Mouse (Mus musculus): ENCODE results near the gene Tnfrsf18. TPM values are rescaled to one million over a fixed set of nuclear protein-coding genes. Genes with fewer than 3 reads are reported as not detected.

Tnfrsf18 gene
- total RNA-seq, 2 experiments from 2014 or later, result 1.9 to 4.5 TPM

GRCm38 (mm10) chr4:156069701-156070100 lies 43.7 kb downstream of the Tnfrsf18 start:
- no peak for ATAC-seq (replicated peaks; ENCODE audit: poor library complexity)

DNA sequence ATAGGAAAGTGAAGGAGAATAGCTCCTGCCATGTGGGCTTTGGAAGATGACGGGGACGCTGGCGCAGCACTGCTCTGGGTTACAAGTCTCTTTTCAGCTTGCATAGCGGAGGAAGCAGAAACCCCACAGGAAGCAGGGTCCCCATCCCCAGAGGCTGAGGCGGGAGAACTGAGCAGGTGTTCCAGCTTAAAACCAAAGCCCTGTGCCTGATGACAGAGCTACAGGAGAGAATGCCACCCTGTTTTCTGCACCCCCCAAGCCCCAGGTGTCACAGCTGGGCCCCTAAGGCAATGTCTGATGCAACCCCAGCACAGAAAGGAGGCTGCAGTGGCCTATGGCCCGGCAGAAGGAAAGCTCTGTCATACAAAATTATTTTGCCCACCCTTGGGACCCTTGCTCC lies 44.3 kb downstream of the Tnfrsf18 start:
- ATAC-seq (replicated peaks; ENCODE audit: poor library complexity), result 0 out of 2 replicates have a peak, but pooled peaks have one; percentile 38

GRCm38 (mm10) chr4:156070716-156071115 lies 44.8 kb downstream of the Tnfrsf18 start:
- ATAC-seq (replicated peaks; ENCODE audit: poor library complexity), result no peak

DNA sequence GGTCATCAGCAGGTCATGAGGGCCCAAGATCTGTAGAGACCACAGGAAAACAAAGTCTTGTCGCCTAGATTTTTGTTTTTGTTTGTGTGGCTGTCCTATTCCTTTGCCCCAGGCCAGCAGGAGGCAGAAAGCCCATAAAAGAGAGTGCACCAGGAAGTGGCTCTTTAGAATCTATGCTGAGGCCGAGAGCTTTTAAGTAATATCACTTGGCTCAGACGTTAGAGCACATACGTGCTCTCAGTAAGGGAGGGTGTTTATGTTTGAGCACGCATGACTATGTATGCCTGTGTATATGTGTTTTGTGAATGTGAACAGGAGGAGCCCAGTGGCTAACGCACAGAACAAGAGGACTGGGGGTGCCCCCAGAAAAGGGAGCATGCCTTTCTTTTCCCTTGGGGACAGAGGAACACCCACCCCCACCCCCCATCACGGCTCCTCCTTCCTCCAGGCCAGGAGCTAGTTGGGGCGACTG lies 51.0 kb downstream of the Tnfrsf18 start:
- peak; percentile 59 for ATAC-seq (replicated peaks; ENCODE audit: poor library complexity)

DNA sequence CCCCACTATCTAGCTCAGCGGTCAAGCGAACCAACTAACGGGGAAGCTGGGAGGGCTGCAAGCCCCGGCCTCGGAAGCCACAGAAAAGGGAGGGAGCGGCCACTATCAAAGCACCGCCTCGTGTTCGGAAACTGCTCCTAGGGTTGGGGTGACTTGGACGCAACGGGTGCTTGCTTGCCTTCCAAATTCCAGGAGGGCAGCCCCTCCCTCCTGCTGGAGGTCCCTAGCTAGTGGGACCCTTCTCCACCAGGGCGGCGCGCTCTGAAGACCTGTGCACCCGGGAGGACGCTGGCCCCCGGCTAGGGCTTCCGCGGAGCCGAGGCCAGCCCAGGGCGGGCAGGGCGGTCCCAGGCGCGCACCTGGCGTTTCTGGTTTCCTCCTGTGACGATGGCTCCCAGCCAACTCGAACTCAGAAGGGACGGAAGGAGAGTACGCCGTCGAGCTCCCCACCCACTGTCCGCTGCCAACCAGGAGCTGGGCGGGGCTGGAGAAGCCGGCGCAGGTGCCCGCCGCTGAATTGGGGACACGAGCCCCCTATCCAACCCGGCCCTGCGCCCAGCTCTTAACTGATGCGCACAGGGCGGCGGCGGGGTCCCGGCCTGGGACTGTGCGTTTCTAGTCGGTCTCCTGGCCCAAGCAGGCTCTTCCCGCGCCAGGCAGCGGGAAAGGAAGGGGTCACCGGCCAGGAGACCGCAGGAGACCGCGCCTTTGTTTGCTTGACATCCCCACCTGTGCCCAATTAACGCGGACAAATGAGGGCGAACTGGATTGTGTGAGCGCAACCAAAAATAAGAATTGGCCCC lies 51.7 kb downstream of the Tnfrsf18 start:
- ATAC-seq (replicated peaks; ENCODE audit: poor library complexity), result peak; percentile 76

Other genes with a start within 250 kb of the Tnfrsf18 start
- gene Tmem88b, start 240.3 kb upstream of the Tnfrsf18 start, total RNA-seq (2015), result not detected in 2 replicates
- not detected in 2 replicates for gene Tmem88b, start 240.3 kb upstream of the Tnfrsf18 start, total RNA-seq (2017)
- not detected in 2 replicates for gene Ankrd65, start 235.7 kb upstream of the Tnfrsf18 start, total RNA-seq (2015)
- gene Ankrd65, start 235.7 kb upstream of the Tnfrsf18 start, total RNA-seq (2017), result not detected in 2 replicates
- gene Mrpl20, start 223.3 kb upstream of the Tnfrsf18 start, total RNA-seq (2015), result 203 and 210 TPM in 2 replicates
- gene Mrpl20, start 223.3 kb upstream of the Tnfrsf18 start, total RNA-seq (2017), result 70.0 and 102 TPM in 2 replicates
- 54.0 and 63.6 TPM in 2 replicates for gene Ccnl2, start 213.7 kb upstream of the Tnfrsf18 start, total RNA-seq (2015)
- 80.8 and 88.0 TPM in 2 replicates for gene Ccnl2, start 213.7 kb upstream of the Tnfrsf18 start, total RNA-seq (2017)
- 107 and 111 TPM in 2 replicates for gene Aurkaip1, start 194.9 kb upstream of the Tnfrsf18 start, total RNA-seq (2015)
- 128 and 137 TPM in 2 replicates for gene Aurkaip1, start 194.9 kb upstream of the Tnfrsf18 start, total RNA-seq (2017)
- not detected in 2 replicates for gene Mxra8, start 186.5 kb upstream of the Tnfrsf18 start, total RNA-seq (2015)
- not detected in 2 replicates for gene Mxra8, start 186.5 kb upstream of the Tnfrsf18 start, total RNA-seq (2017)
- gene Dvl1, start 178.8 kb upstream of the Tnfrsf18 start, total RNA-seq (2015), result 9.6 and 9.9 TPM in 2 replicates
- gene Dvl1, start 178.8 kb upstream of the Tnfrsf18 start, total RNA-seq (2017), result 12.8 and 13.0 TPM in 2 replicates
- gene Tas1r3, start 162.8 kb upstream of the Tnfrsf18 start, total RNA-seq (2015), result 0.07 and 0.10 TPM in 2 replicates
- 0.17 TPM in 2 replicates for gene Tas1r3, start 162.8 kb upstream of the Tnfrsf18 start, total RNA-seq (2017)
- gene Cptp, start 156.7 kb upstream of the Tnfrsf18 start, total RNA-seq (2015), result 7.6 and 7.8 TPM in 2 replicates
- 8.8 and 9.2 TPM in 2 replicates for gene Cptp, start 156.7 kb upstream of the Tnfrsf18 start, total RNA-seq (2017)
- 26.8 and 47.5 TPM in 2 replicates for gene Ints11, start 156.6 kb upstream of the Tnfrsf18 start, total RNA-seq (2015)
- gene Ints11, start 156.6 kb upstream of the Tnfrsf18 start, total RNA-seq (2017), result 28.5 and 35.9 TPM in 2 replicates
- gene Pusl1, start 134.4 kb upstream of the Tnfrsf18 start, total RNA-seq (2015), result 18.7 and 22.5 TPM in 2 replicates
- gene Pusl1, start 134.4 kb upstream of the Tnfrsf18 start, total RNA-seq (2017), result 19.3 and 33.7 TPM in 2 replicates
- gene Acap3, start 134.3 kb upstream of the Tnfrsf18 start, total RNA-seq (2015), result 7.9 and 8.3 TPM in 2 replicates
- 6.2 and 6.7 TPM in 2 replicates for gene Acap3, start 134.3 kb upstream of the Tnfrsf18 start, total RNA-seq (2017)
- gene Ube2j2, start 82.3 kb upstream of the Tnfrsf18 start, total RNA-seq (2015), result 60.5 and 84.8 TPM in 2 replicates
- 97.5 and 98.7 TPM in 2 replicates for gene Ube2j2, start 82.3 kb upstream of the Tnfrsf18 start, total RNA-seq (2017)
- 105 and 126 TPM in 2 replicates for gene C1qtnf12, start 63.8 kb upstream of the Tnfrsf18 start, total RNA-seq (2015)
- 30.6 and 39.6 TPM in 2 replicates for gene C1qtnf12, start 63.8 kb upstream of the Tnfrsf18 start, total RNA-seq (2017)
- gene B3galt6, start 33.5 kb upstream of the Tnfrsf18 start, total RNA-seq (2015), result 10.5 and 10.6 TPM in 2 replicates
- 11.4 and 12.9 TPM in 2 replicates for gene B3galt6, start 33.5 kb upstream of the Tnfrsf18 start, total RNA-seq (2017)
- gene Sdf4, start 33.3 kb upstream of the Tnfrsf18 start, total RNA-seq (2015), result 52.6 and 54.4 TPM in 2 replicates
- gene Sdf4, start 33.3 kb upstream of the Tnfrsf18 start, total RNA-seq (2017), result 188 and 205 TPM in 2 replicates
- 1.6 and 2.0 TPM in 2 replicates for gene Tnfrsf4, start 12.3 kb upstream of the Tnfrsf18 start, total RNA-seq (2015)
- gene Tnfrsf4, start 12.3 kb upstream of the Tnfrsf18 start, total RNA-seq (2017), result 0.37 and 0.57 TPM in 2 replicates
- not detected in 2 replicates for gene Ttll10, start 33.2 kb downstream of the Tnfrsf18 start, total RNA-seq (2015)
- not detected in 2 replicates for gene Ttll10, start 33.2 kb downstream of the Tnfrsf18 start, total RNA-seq (2017)
- 16.9 and 24.7 TPM in 2 replicates for gene 9430015G10Rik, start 83.8 kb downstream of the Tnfrsf18 start, total RNA-seq (2015)
- 28.3 and 33.7 TPM in 2 replicates for gene 9430015G10Rik, start 83.8 kb downstream of the Tnfrsf18 start, total RNA-seq (2017)
- gene Rnf223, start 104.3 kb downstream of the Tnfrsf18 start, total RNA-seq (2015), result 0.22 and 0.27 TPM in 2 replicates
- 0.25 TPM in 1 of 2 replicates, not detected in the other for gene Rnf223, start 104.3 kb downstream of the Tnfrsf18 start, total RNA-seq (2017)
- gene Agrn, start 171.3 kb downstream of the Tnfrsf18 start, total RNA-seq (2015), result 4.8 and 5.8 TPM in 2 replicates
- gene Agrn, start 171.3 kb downstream of the Tnfrsf18 start, total RNA-seq (2017), result 1.9 and 2.0 TPM in 2 replicates
- gene Isg15, start 174.7 kb downstream of the Tnfrsf18 start, total RNA-seq (2015), result 1.2 and 2.1 TPM in 2 replicates
- 0.79 TPM in 1 of 2 replicates, not detected in the other for gene Isg15, start 174.7 kb downstream of the Tnfrsf18 start, total RNA-seq (2017)
- gene AW011738, start 177.1 kb downstream of the Tnfrsf18 start, total RNA-seq (2015), result 0.46 and 0.62 TPM in 2 replicates
- 0.07 and 0.12 TPM in 2 replicates for gene AW011738, start 177.1 kb downstream of the Tnfrsf18 start, total RNA-seq (2017)
- gene Perm1, start 189.7 kb downstream of the Tnfrsf18 start, total RNA-seq (2015), result 0.12 TPM in 1 of 2 replicates, not detected in the other
- 0.08 TPM in 1 of 2 replicates, not detected in the other for gene Perm1, start 189.7 kb downstream of the Tnfrsf18 start, total RNA-seq (2017)
- gene Plekhn1, start 208.7 kb downstream of the Tnfrsf18 start, total RNA-seq (2015), result 11.6 and 18.4 TPM in 2 replicates
- 12.8 and 15.5 TPM in 2 replicates for gene Plekhn1, start 208.7 kb downstream of the Tnfrsf18 start, total RNA-seq (2017)
- gene Noc2l, start 209.8 kb downstream of the Tnfrsf18 start, total RNA-seq (2015), result 72.3 and 81.6 TPM in 2 replicates
- 122 and 140 TPM in 2 replicates for gene Noc2l, start 209.8 kb downstream of the Tnfrsf18 start, total RNA-seq (2017)
- not detected in 2 replicates for gene Samd11, start 229.5 kb downstream of the Tnfrsf18 start, total RNA-seq (2015)
- gene Samd11, start 229.5 kb downstream of the Tnfrsf18 start, total RNA-seq (2017), result 0.12 and 0.30 TPM in 2 replicates

All from megakaryocyte progenitor cell, adult 5-6 weeks (primary cell).